Mouse (Mus musculus): ENCODE measurements around the gene Creb3l1. TPM values are rescaled to one million over a fixed set of nuclear protein-coding genes. Genes with fewer than 3 reads are reported as not detected.

Gene Creb3l1
- polyA plus RNA-seq, 1 experiment from 2014 or later: 1.2 TPM

GRCm38 (mm10) chr2:91949411-91950274 lies 74.7 kb downstream of the Creb3l1 start:
- WGBS: 67% methylated on average over 16 of the region's 17 CpGs
- Histone ChIP-seq H3K27me3 (ENCODE audit: control insufficient read depth, insufficient read depth, low read length) (no peaks in the 10 kb centered on the region), H3K4me1 (ENCODE audit: control insufficient read depth, insufficient read depth, low read length) (peaks cover 25% of the 10 kb centered on the region), H3K4me3 (ENCODE audit: low read depth, low read length) (no peak overlapping the region), H3K4me2 (ENCODE audit: low read depth, low read length) (peak overlapping the region; percentile 30; the same call in 1 of the 2 replicates), H3K9ac (replicated peaks; ENCODE audit: low read depth, low read length) (peak overlapping the region; percentile 32; the same call in 1 of the 2 replicates), H3K27ac (ENCODE audit: low read depth, low read length) (peak overlapping the region; percentile 69), H3K9me3 (ENCODE audit: control insufficient read depth, low read length) (no peaks in the 10 kb centered on the region), H3K36me3 (ENCODE audit: control insufficient read depth, insufficient read depth, low read length) (no peaks in the 10 kb centered on the region)
- peak; percentile 25; the same call in 1 of the 2 replicates for ATAC-seq (ENCODE audit: low read depth)

GRCm38 (mm10) chr2:91948792-91949241 lies 75.5 kb downstream of the Creb3l1 start:
- no peaks in the 10 kb centered on the region for H3K27me3 ChIP-seq (ENCODE audit: control insufficient read depth, insufficient read depth, low read length)
- H3K9ac ChIP-seq (replicated peaks; ENCODE audit: low read depth, low read length): no peak overlapping the region
- no peak for ATAC-seq (ENCODE audit: low read depth)
- no peaks in the 10 kb centered on the region for H3K36me3 ChIP-seq (ENCODE audit: control insufficient read depth, insufficient read depth, low read length)
- WGBS: 56% methylated on average over 3 of the region's 3 CpGs
- no peaks in the 10 kb centered on the region for H3K9me3 ChIP-seq (ENCODE audit: control insufficient read depth, low read length)
- no peak overlapping the region for H3K4me2 ChIP-seq (ENCODE audit: low read depth, low read length)
- peaks cover 25% of the 10 kb centered on the region for H3K4me1 ChIP-seq (ENCODE audit: control insufficient read depth, insufficient read depth, low read length)
- H3K27ac ChIP-seq (ENCODE audit: low read depth, low read length): no peak overlapping the region
- H3K4me3 ChIP-seq (ENCODE audit: low read depth, low read length): no peak overlapping the region

- Histone ChIP-seq H3K4me2 (ENCODE audit: low read depth, low read length) (no peak overlapping the region), H3K27ac (ENCODE audit: low read depth, low read length) (no peak overlapping the region), H3K4me3 (ENCODE audit: low read depth, low read length) (no peak overlapping the region), H3K27me3 (ENCODE audit: control insufficient read depth, insufficient read depth, low read length) (no peaks in the 10 kb centered on the region), H3K9ac (replicated peaks; ENCODE audit: low read depth, low read length) (no peak overlapping the region), H3K9me3 (ENCODE audit: control insufficient read depth, low read length) (no peaks in the 10 kb centered on the region), H3K36me3 (ENCODE audit: control insufficient read depth, insufficient read depth, low read length) (no peaks in the 10 kb centered on the region), H3K4me1 (ENCODE audit: control insufficient read depth, insufficient read depth, low read length) (peaks cover 25% of the 10 kb centered on the region)
- ATAC-seq (ENCODE audit: low read depth): no peak
- 86% methylated on average over 6 of the region's 6 CpGs for WGBS
These were observed 76.2 kb downstream of the Creb3l1 start for GRCm38 (mm10) chr2:91948151-91948509.

- Histone ChIP-seq H3K9ac (replicated peaks; ENCODE audit: low read depth, low read length) (0 out of 2 replicates have a peak overlapping the region, but pooled peaks have one; percentile 16), H3K4me2 (ENCODE audit: low read depth, low read length) (no peak overlapping the region), H3K4me1 (ENCODE audit: control insufficient read depth, insufficient read depth, low read length) (peaks cover 25% of the 10 kb centered on the region), H3K27me3 (ENCODE audit: control insufficient read depth, insufficient read depth, low read length) (no peaks in the 10 kb centered on the region), H3K36me3 (ENCODE audit: control insufficient read depth, insufficient read depth, low read length) (no peaks in the 10 kb centered on the region), H3K4me3 (ENCODE audit: low read depth, low read length) (no peak overlapping the region), H3K27ac (ENCODE audit: low read depth, low read length) (0 out of 2 replicates have a peak overlapping the region, but pooled peaks have one; percentile 22), H3K9me3 (ENCODE audit: control insufficient read depth, low read length) (no peaks in the 10 kb centered on the region)
- no peak for ATAC-seq (ENCODE audit: low read depth)
- WGBS: 53% methylated on average over 11 of the region's 11 CpGs
These were observed 76.7 kb downstream of the Creb3l1 start for GRCm38 (mm10) chr2:91947397-91948150.

- no peaks in the 10 kb centered on the region for H3K9me3 ChIP-seq (ENCODE audit: control insufficient read depth, low read length)
- H3K4me2 ChIP-seq (ENCODE audit: low read depth, low read length): no peak overlapping the region
- H3K36me3 ChIP-seq (ENCODE audit: control insufficient read depth, insufficient read depth, low read length): no peaks in the 10 kb centered on the region
- no peak for ATAC-seq (ENCODE audit: low read depth)
- no peak overlapping the region; the same call in 1 of the 2 replicates for H3K9ac ChIP-seq (replicated peaks; ENCODE audit: low read depth, low read length)
- H3K27ac ChIP-seq (ENCODE audit: low read depth, low read length): no peak overlapping the region
- no peak overlapping the region for H3K4me3 ChIP-seq (ENCODE audit: low read depth, low read length)
- H3K27me3 ChIP-seq (ENCODE audit: control insufficient read depth, insufficient read depth, low read length): no peaks in the 10 kb centered on the region
- peaks cover 25% of the 10 kb centered on the region for H3K4me1 ChIP-seq (ENCODE audit: control insufficient read depth, insufficient read depth, low read length)
- 54% methylated on average over 6 of the region's 6 CpGs for WGBS
These were observed 77.5 kb downstream of the Creb3l1 start for GRCm38 (mm10) chr2:91946836-91947235.

- H3K9ac ChIP-seq (replicated peaks; ENCODE audit: low read depth, low read length): no peak within 1 kb of the TSS
- H3K9me3 ChIP-seq (ENCODE audit: control insufficient read depth, low read length): no peaks in the 10 kb centered on the region
- no peaks in the 10 kb centered on the region for H3K27me3 ChIP-seq (ENCODE audit: control insufficient read depth, insufficient read depth, low read length)
- H3K4me2 ChIP-seq (ENCODE audit: low read depth, low read length): no peak within 1 kb of the TSS
- WGBS: 86% methylated on average over 16 of the region's 18 CpGs
- H3K36me3 ChIP-seq (ENCODE audit: control insufficient read depth, insufficient read depth, low read length): no peaks in the 10 kb centered on the region
- no peak within 1 kb of the TSS for H3K27ac ChIP-seq (ENCODE audit: low read depth, low read length)
- no peak within 1 kb of the TSS for H3K4me3 ChIP-seq (ENCODE audit: low read depth, low read length)
- ATAC-seq (ENCODE audit: low read depth): no peak
- H3K4me1 ChIP-seq (ENCODE audit: control insufficient read depth, insufficient read depth, low read length): peaks cover 21% of the 10 kb centered on the region
These were observed 78.8 kb downstream of the Creb3l1 start, which contains the start of gene Gm9821 for GRCm38 (mm10) chr2:91945483-91945882. Gm9821 (plus strand) TSS chr2:91945703.

GRCm38 (mm10) chr2:91944170-91944950 lies 79.9 kb downstream of the Creb3l1 start:
- peak; percentile 83 for ATAC-seq (ENCODE audit: low read depth)
- Histone ChIP-seq H3K4me1 (ENCODE audit: control insufficient read depth, insufficient read depth, low read length) (peaks cover 10% of the 10 kb centered on the region), H3K9ac (replicated peaks; ENCODE audit: low read depth, low read length) (no peak overlapping the region), H3K9me3 (ENCODE audit: control insufficient read depth, low read length) (no peaks in the 10 kb centered on the region), H3K36me3 (ENCODE audit: control insufficient read depth, insufficient read depth, low read length) (peaks cover 4% of the 10 kb centered on the region; the same call in 1 of the 2 replicates), H3K27me3 (ENCODE audit: control insufficient read depth, insufficient read depth, low read length) (no peaks in the 10 kb centered on the region), H3K4me2 (ENCODE audit: low read depth, low read length) (no peak overlapping the region), H3K27ac (ENCODE audit: low read depth, low read length) (no peak overlapping the region), H3K4me3 (ENCODE audit: low read depth, low read length) (no peak overlapping the region)
- WGBS: 51% methylated on average over 13 of the region's 13 CpGs

GRCm38 (mm10) chr2:91942356-91942755 lies 81.9 kb downstream of the Creb3l1 start:
- Histone ChIP-seq H3K27me3 (ENCODE audit: control insufficient read depth, insufficient read depth, low read length) (no peaks in the 10 kb centered on the region), H3K9me3 (ENCODE audit: control insufficient read depth, low read length) (no peaks in the 10 kb centered on the region), H3K27ac (ENCODE audit: low read depth, low read length) (no peak overlapping the region), H3K4me2 (ENCODE audit: low read depth, low read length) (no peak overlapping the region), H3K4me3 (ENCODE audit: low read depth, low read length) (no peak overlapping the region), H3K36me3 (ENCODE audit: control insufficient read depth, insufficient read depth, low read length) (peaks cover 20% of the 10 kb centered on the region), H3K9ac (replicated peaks; ENCODE audit: low read depth, low read length) (no peak overlapping the region), H3K4me1 (ENCODE audit: control insufficient read depth, insufficient read depth, low read length) (no peaks in the 10 kb centered on the region; the same call in 1 of the 2 replicates)
- no peak for ATAC-seq (ENCODE audit: low read depth)
- 76% methylated on average over 6 of the region's 6 CpGs for WGBS
